Mouse (Mus musculus) kidney, postnatal 0 days (tissue): ENCODE data around the gene Crebl2. TPM values are rescaled to one million over a fixed set of nuclear protein-coding genes. Genes with fewer than 3 reads are reported as not detected.

ENCODE experiments used
- ATAC-seq: fragments of 200-750 bp; cut with Nextera tagmentation; replicated peaks from 2 replicates; pipeline ENCODE4 v1.8.0; 2017; ENCODE audit warnings: low read depth, moderate number of reproducible peaks, moderate TSS enrichment, moderate library complexity; ENCODE audit not compliant: low FRiP score
- DNase-seq: peaks from one replicate; pipeline ENCODE4 v3.0.0-alpha.2; 2016; ENCODE audit warnings: low spot score
- H3K27ac ChIP-seq: fragments of 300-500 bp; sonication (generic); 2 replicates; pipeline ENCODE4 v1.5.1; 2014; ENCODE audit warnings: mild to moderate bottlenecking
- H3K27me3 ChIP-seq: fragments of 300-500 bp; sonication (generic); 2 replicates; pipeline ENCODE4 v1.6.1; 2014; ENCODE audit warnings: low read length, mixed read lengths; ENCODE audit not compliant: insufficient read depth
- H3K36me3 ChIP-seq: fragments of 300-500 bp; sonication (generic); 2 replicates; pipeline ENCODE4 v1.6.1; 2014; ENCODE audit warnings: low read length, mixed read lengths; ENCODE audit not compliant: insufficient read depth
- H3K4me1 ChIP-seq: fragments of 300-500 bp; sonication (generic); replicated peaks from 2 replicates; pipeline ENCODE4 v1.6.1; 2014; ENCODE audit warnings: antibody characterized with exemption, low read length, mixed read lengths; ENCODE audit not compliant: insufficient read depth
- H3K4me2 ChIP-seq: fragments of 300-500 bp; sonication (generic); 2 replicates; pipeline ENCODE4 v1.6.1; 2014; ENCODE audit warnings: mild to moderate bottlenecking, low read length, moderate library complexity, mixed read lengths
- H3K4me3 ChIP-seq: fragments of 300-500 bp; sonication (generic); replicated peaks from 2 replicates; pipeline ENCODE4 v1.5.1; 2014; ENCODE audit warnings: low read depth, low read length
- H3K9ac ChIP-seq: fragments of 300-500 bp; sonication (generic); 2 replicates; pipeline ENCODE4 v1.6.1; 2014; ENCODE audit warnings: low read depth, low read length
- H3K9me3 ChIP-seq: fragments of 300-500 bp; sonication (generic); replicated peaks from 2 replicates; pipeline ENCODE4 v1.6.1; 2016; ENCODE audit warnings: low read length, inconsistent platforms, mixed read lengths
- CTCF ChIP-seq: IDR thresholded peaks from 2 replicates; pipeline ENCODE4 v1.5.1; 2016; ENCODE audit warnings: antibody characterized with exemption, low read depth, mild to moderate bottlenecking, moderate library complexity
- WGBS: fragments of 180-500 bp; shearing (Covaris S2); extraction: QIAGEN DNeasy Blood & Tissue Kit; methylation state at CpG from one replicate; pipeline ENCODE4 v1.1.7; 2014; 5-methylcytosine and 5-hydroxymethylcytosine counted together
- polyA plus RNA-seq: library from polyadenylated mRNA; unstranded; fragments of >200 nt; fragmentation: Nextera tagmentation; extraction: Ambion mirVana; gene quantifications from 2 replicates; pipeline ENCODE4 v1.2.1, GENCODE M21; 2015

The Crebl2 gene
- polyA plus RNA-seq, 1 experiment from 2014 or later, result 5.6 TPM

DNA sequence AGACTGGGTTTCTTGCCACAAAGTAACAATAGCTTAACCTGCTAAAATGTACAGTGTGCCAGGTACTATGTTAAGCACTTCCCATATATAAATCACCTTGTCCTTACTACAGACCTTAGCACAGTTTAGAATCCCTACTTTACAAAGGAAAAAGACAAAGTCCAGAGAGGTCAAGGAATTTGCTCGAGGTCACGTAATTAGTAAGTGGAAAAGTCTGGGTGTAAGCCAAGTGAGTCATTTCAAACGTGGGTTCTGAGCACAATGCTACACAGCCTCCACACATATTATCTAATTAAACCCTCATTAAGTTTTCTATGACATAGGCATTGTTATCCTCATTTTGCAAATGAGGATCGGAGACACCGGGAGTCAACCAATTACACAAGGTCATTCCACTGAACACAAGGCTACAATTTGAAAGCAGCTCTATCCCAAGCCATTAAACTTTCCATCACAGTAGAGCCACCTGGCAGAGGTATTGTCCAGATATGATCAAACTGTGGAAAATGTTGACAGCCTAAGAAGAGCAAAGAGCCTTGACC is 25.1 kb upstream of the Crebl2 start:
- no peak overlapping the region for H3K4me2 ChIP-seq
- DNase-seq, result no peak
- WGBS, result 58% methylated on average over 5 of the region's 5 CpGs
- H3K27me3 ChIP-seq, result no peaks in the 10 kb centered on the region
- no peaks in the 10 kb centered on the region for H3K9me3 ChIP-seq
- no peak overlapping the region for H3K9ac ChIP-seq
- 0 out of 2 replicates have a peak, but pooled peaks cover 7% of the 10 kb centered on the region for H3K4me1 ChIP-seq
- 0 out of 2 replicates have a peak, but pooled peaks have one; percentile 30 for ATAC-seq
- no peak overlapping the region for H3K4me3 ChIP-seq
- no peaks in the 10 kb centered on the region for H3K36me3 ChIP-seq
- TF ChIP-seq CTCF, result no peak
- H3K27ac ChIP-seq, result no peak overlapping the region

DNA sequence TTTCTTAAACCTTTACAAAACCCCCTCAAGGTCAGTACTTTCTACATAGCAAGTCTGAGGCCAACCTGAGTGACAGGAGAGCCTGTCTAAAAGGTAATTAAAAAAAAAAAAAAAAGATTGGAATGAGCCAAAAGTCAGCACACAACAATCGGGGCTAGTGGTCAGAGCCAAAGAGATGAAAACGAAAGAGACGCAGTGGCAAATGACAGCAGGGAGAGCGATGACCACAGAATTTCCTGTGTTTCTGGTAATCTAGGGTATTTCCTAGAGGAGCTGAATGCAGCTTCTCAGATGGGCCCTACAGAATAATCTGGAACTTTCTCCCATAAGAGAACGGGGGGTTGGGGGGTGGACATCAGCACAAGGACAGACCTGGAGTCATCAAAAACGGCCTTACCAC is 23.8 kb upstream of the Crebl2 start:
- no peaks in the 10 kb centered on the region for H3K27me3 ChIP-seq
- H3K4me3 ChIP-seq, result no peak overlapping the region
- no peaks in the 10 kb centered on the region for H3K36me3 ChIP-seq
- no peak overlapping the region for H3K4me2 ChIP-seq
- ATAC-seq (no peak), DNase-seq (no peak)
- TF ChIP-seq CTCF, result no peak
- no peaks in the 10 kb centered on the region for H3K9me3 ChIP-seq
- WGBS, result 84% methylated on average over 6 of the region's 6 CpGs
- H3K27ac ChIP-seq, result no peak overlapping the region
- 0 out of 2 replicates have a peak, but pooled peaks cover 7% of the 10 kb centered on the region for H3K4me1 ChIP-seq
- H3K9ac ChIP-seq, result no peak overlapping the region

DNA sequence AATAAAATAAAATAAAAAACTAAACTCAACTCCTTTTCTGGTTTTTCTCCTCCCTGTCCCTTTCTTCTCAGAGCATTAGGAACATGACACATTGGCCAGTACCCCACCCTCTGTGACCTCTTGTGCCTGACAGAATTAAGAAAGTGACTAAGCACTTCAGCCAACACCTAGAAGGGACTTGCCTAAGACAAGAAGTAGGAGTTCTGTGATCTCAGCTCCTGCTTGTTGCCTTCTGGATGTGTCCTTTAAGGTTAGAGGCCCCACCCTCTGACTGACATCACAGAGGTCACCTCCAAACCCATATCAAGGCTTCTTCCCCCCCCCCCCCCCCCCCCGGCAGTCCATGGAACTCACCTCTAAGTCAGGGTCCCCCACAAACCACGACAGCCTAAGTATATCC is 22.9 kb upstream of the Crebl2 start:
- no peak overlapping the region for H3K4me2 ChIP-seq
- no peak overlapping the region for H3K27ac ChIP-seq
- H3K9me3 ChIP-seq, result no peaks in the 10 kb centered on the region
- TF ChIP-seq CTCF, result no peak
- ATAC-seq, result no peak
- no peak overlapping the region for H3K4me3 ChIP-seq
- H3K4me1 ChIP-seq, result 0 out of 2 replicates have a peak, but pooled peaks cover under 1% of the 10 kb centered on the region
- H3K36me3 ChIP-seq, result no peaks in the 10 kb centered on the region
- no peak overlapping the region for H3K9ac ChIP-seq
- no peak for DNase-seq
- 67% methylated on average over 1 of the region's 2 CpGs for WGBS
- no peaks in the 10 kb centered on the region for H3K27me3 ChIP-seq

DNA sequence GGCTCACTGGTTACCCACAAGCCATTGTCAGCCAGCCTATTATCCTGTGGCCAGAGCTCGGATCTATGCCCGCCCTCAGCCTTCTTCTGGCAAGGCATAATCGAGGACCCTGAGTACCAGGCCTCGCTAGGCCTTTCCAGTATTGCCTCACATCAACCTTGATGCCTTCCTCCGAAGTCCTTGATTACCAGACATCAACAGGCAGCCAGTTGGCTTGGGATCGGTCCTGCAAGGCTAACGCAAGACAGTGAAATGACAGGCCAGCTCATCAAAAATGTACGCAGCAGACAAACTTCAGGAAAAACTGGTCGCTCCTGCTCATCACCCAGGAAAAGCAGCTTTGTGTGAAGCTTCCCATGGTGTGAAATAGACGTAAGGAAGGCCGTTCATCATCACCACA is 22.2 kb upstream of the Crebl2 start:
- no peaks in the 10 kb centered on the region for H3K9me3 ChIP-seq
- ATAC-seq (no peak), DNase-seq (no peak)
- H3K4me3 ChIP-seq, result no peak overlapping the region
- TF ChIP-seq CTCF, result no peak
- H3K9ac ChIP-seq, result no peak overlapping the region
- H3K27ac ChIP-seq, result no peak overlapping the region
- no peaks in the 10 kb centered on the region for H3K36me3 ChIP-seq
- 90% methylated on average over 11 of the region's 11 CpGs for WGBS
- H3K4me2 ChIP-seq, result no peak overlapping the region
- no peaks in the 10 kb centered on the region for H3K27me3 ChIP-seq
- H3K4me1 ChIP-seq, result no peaks in the 10 kb centered on the region

- 79% methylated on average over 1 of the region's 1 CpGs for WGBS
- H3K4me2 ChIP-seq, result no peak overlapping the region
- H3K27me3 ChIP-seq, result no peaks in the 10 kb centered on the region
- no peak for ATAC-seq
- H3K4me3 ChIP-seq, result no peak overlapping the region
- H3K36me3 ChIP-seq, result no peaks in the 10 kb centered on the region
- H3K9me3 ChIP-seq, result no peaks in the 10 kb centered on the region
- no peaks in the 10 kb centered on the region for H3K4me1 ChIP-seq
- no peak for TF ChIP-seq CTCF
- no peak overlapping the region for H3K27ac ChIP-seq
- H3K9ac ChIP-seq, result no peak overlapping the region
- no peak for DNase-seq
These were observed 16.9 kb upstream of the Crebl2 start for GRCm38 (mm10) chr6:134813066-134813465.

DNA sequence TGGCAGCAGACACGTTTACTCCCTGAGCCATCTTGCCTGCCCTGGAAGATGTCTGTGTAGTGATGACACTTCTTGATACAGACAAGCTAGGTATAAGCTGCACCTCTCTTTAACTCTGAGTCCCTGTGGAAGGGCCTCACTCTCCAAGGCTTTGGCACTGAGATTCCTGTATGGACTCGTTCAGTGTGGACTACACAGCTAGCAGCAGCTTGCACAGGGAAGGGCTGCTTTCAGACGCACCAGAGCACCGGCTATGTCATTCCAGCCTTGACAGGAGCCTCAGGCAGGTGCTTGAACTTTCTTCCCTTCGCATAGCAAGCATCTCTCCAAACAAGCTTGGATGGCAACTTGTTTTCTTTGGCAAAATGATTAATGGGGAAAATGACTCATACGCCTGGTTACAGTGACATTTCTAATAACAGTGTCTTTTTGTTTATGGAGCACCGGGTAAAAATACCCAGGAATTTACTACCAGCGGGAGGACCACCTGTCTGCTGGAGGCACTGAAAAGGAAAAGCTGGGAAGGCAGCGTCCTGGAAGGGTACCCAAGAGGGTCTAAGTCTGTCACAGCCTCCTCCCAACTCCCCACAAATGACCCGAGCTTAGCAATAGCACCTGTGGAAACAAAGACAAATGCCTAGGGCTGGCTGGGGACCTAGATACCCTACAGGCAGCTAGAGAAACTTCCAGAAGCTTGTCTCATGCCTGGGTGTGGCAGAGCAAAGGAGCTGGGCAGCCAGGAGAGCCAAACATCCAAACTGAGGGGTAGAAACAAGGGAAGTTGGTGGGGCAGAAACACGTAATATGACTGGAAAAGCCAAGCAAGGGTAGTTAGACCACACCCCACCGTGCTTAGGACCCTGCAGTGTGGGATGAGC is 12.7 kb upstream of the Crebl2 start:
- DNase-seq (no peak), ATAC-seq (no peak)
- WGBS, result 33% methylated on average over 12 of the region's 12 CpGs
- Histone ChIP-seq H3K27ac (no peak overlapping the region), H3K27me3 (no peaks in the 10 kb centered on the region), H3K36me3 (no peaks in the 10 kb centered on the region), H3K4me3 (no peak overlapping the region), H3K9me3 (no peaks in the 10 kb centered on the region), H3K9ac (no peak overlapping the region), H3K4me2 (no peak overlapping the region), H3K4me1 (no peaks in the 10 kb centered on the region)
- no peak for TF ChIP-seq CTCF
